Mouse (Mus musculus) brain, embryonic 14.5 days (tissue): ENCODE results near the gene Chst15. TPM values are rescaled to one million over a fixed set of nuclear protein-coding genes. Genes with fewer than 3 reads are reported as not detected.

Source experiments
- DNase-seq: peaks from one replicate; pipeline ENCODE4 v3.0.0-alpha.2; 2011; ENCODE audit warnings: low read depth
- CTCF ChIP-seq: fragments of 200-500 bp; IDR thresholded peaks from 2 replicates; pipeline ENCODE4 v1.5.1; 2012; ENCODE audit warnings: inconsistent platforms, mild to moderate bottlenecking, moderate library complexity, borderline replicate concordance; ENCODE audit not compliant: insufficient read depth, insufficient read length; ENCODE audit errors: extremely low read depth
- POLR2A ChIP-seq: fragments of 200-500 bp; IDR thresholded peaks from 2 replicates; pipeline ENCODE4 v1.6.1; 2012; ENCODE audit warnings: mild to moderate bottlenecking, inconsistent platforms, borderline replicate concordance; ENCODE audit not compliant: poor library complexity, insufficient read depth, insufficient read length, severe bottlenecking; ENCODE audit errors: extremely low read depth
- polyA plus RNA-seq: library from polyadenylated mRNA; depleted of rRNA; stranded (reverse); fragments of >200 nt; gene quantifications from 2 replicates; pipeline ENCODE4 v1.2.3, GENCODE M21; 2012; rRNA removed

Chst15 gene
- 8.5 and 14.4 TPM in 2 replicates for polyA plus RNA-seq

- peak; percentile 88 for DNase-seq
- no peak; the same call in 1 of the 2 replicates for TF ChIP-seq POLR2A
- TF ChIP-seq CTCF, result no peak
Observed at GRCm38 (mm10) chr7:132317036-132317541, at the start of gene Chst15. Gene Chst15 (minus strand): TSS chr7:132317228.

GRCm38 (mm10) chr7:132365703-132366384 lies 48.8 kb upstream of the Chst15 start:
- TF ChIP-seq POLR2A (no peak), CTCF (no peak)
- no peak for DNase-seq

GRCm38 (mm10) chr7:132365111-132365510 lies 48.1 kb upstream of the Chst15 start:
- TF ChIP-seq CTCF (no peak), POLR2A (no peak)

GRCm38 (mm10) chr7:132364506-132364905 lies 47.5 kb upstream of the Chst15 start:
- no peak for DNase-seq
- no peak for TF ChIP-seq CTCF
- no peak for TF ChIP-seq POLR2A

More at GRCm38 (mm10) chr7:132365111-132365510, 48.1 kb upstream of the Chst15 start:
- DNase-seq, result no peak

GRCm38 (mm10) chr7:132360336-132360735 lies 43.3 kb upstream of the Chst15 start:
- no peak for DNase-seq
- TF ChIP-seq CTCF (no peak), POLR2A (no peak)

- DNase-seq, result no peak
- TF ChIP-seq CTCF (no peak), POLR2A (no peak)
Observed at GRCm38 (mm10) chr7:132358709-132359108, 41.7 kb upstream of the Chst15 start.

- no peak for DNase-seq
- TF ChIP-seq CTCF (no peak), POLR2A (no peak)
Observed at GRCm38 (mm10) chr7:132358250-132358649, 41.2 kb upstream of the Chst15 start.

- no peak for DNase-seq
- TF ChIP-seq POLR2A (no peak), CTCF (no peak)
Observed at GRCm38 (mm10) chr7:132357841-132358237, 40.8 kb upstream of the Chst15 start.

GRCm38 (mm10) chr7:132356881-132357840 lies 40.1 kb upstream of the Chst15 start:
- TF ChIP-seq CTCF, result no peak
- no peak for TF ChIP-seq POLR2A
- DNase-seq, result no peak

GRCm38 (mm10) chr7:132356185-132356584 lies 39.2 kb upstream of the Chst15 start:
- DNase-seq, result no peak
- TF ChIP-seq CTCF, result no peak
- no peak for TF ChIP-seq POLR2A

- DNase-seq, result no peak
- no peak for TF ChIP-seq CTCF
- no peak for TF ChIP-seq POLR2A
Observed at GRCm38 (mm10) chr7:132355767-132356166, 38.7 kb upstream of the Chst15 start.
